Mouse (Mus musculus): ENCODE measurements around the gene Gpx8.
"Not testable (repeated sequence)": the region's sequence is repeated elsewhere in the genome, so short reads cannot be mapped to it uniquely, and the experiment has no call there.

Gpx8 gene

GRCm38 (mm10) chr13:113023274-113024143, 22.7 kb downstream of the Gpx8 start:
- no peak for DNase-seq (ENCODE audit: low spot score in 2 of 2)

GRCm38 (mm10) chr13:113022467-113022866, 23.7 kb downstream of the Gpx8 start:
- no peak for DNase-seq (ENCODE audit: low spot score in 2 of 2)

GRCm38 (mm10) chr13:113021521-113021920, 24.7 kb downstream of the Gpx8 start:
- DNase-seq (ENCODE audit: low spot score in 2 of 2) = no peak

GRCm38 (mm10) chr13:113013174-113013953, 32.8 kb downstream of the Gpx8 start:
- DNase-seq (ENCODE audit: low spot score in 2 of 2) = not testable (repeated sequence)

- no peak for DNase-seq (ENCODE audit: low spot score in 2 of 2)
Measured at GRCm38 (mm10) chr13:113012683-113013082, 33.5 kb downstream of the Gpx8 start.

- no peak for DNase-seq (ENCODE audit: low spot score in 2 of 2)
Measured at GRCm38 (mm10) chr13:113000576-113001318, 45.5 kb downstream of the Gpx8 start.

- no peak for DNase-seq (ENCODE audit: low spot score in 2 of 2)
Measured at GRCm38 (mm10) chr13:113000090-113000489, 46.1 kb downstream of the Gpx8 start.

GRCm38 (mm10) chr13:112998427-112999201, 47.6 kb downstream of the Gpx8 start:
- peak; percentile 30 to 53 for DNase-seq (ENCODE audit: low spot score in 2 of 2)

GRCm38 (mm10) chr13:112997369-112997768, 48.8 kb downstream of the Gpx8 start:
- no peak for DNase-seq (ENCODE audit: low spot score in 2 of 2)

GRCm38 (mm10) chr13:112996407-112996806, 49.8 kb downstream of the Gpx8 start:
- DNase-seq (ENCODE audit: low spot score in 2 of 2) = no peak

GRCm38 (mm10) chr13:112994191-112994590, 52.0 kb downstream of the Gpx8 start:
- peak in 1 of 2 experiments; percentile 61 for DNase-seq (ENCODE audit: low spot score in 2 of 2)

- DNase-seq (ENCODE audit: low spot score in 2 of 2) = no peak
Measured at GRCm38 (mm10) chr13:112993531-112994152, 52.6 kb downstream of the Gpx8 start, which contains the start of gene Mcidas. Gene Mcidas, plus strand, starts transcription at chr13:112993845.
